Mouse (Mus musculus): ENCODE results near the gene Pcnx2. TPM values are rescaled to one million over a fixed set of nuclear protein-coding genes. Genes with fewer than 3 reads are reported as not detected.

Pcnx2 gene
- polyA plus RNA-seq, 1 experiment from 2014 or later, result 0.75 TPM

- Histone ChIP-seq H3K27me3 (0 out of 2 replicates have a peak, but pooled peaks cover 2% of the 10 kb centered on the region), H3K4me3 (replicated peaks) (no peak overlapping the region), H3K9ac (no peak overlapping the region), H3K4me2 (replicated peaks) (no peak overlapping the region), H3K9me3 (replicated peaks) (no peaks in the 10 kb centered on the region), H3K4me1 (no peaks in the 10 kb centered on the region), H3K36me3 (no peaks in the 10 kb centered on the region), H3K27ac (replicated peaks) (no peak overlapping the region)
- no peak for ATAC-seq (ENCODE audit: insufficient number of reproducible peaks, low FRiP score, low TSS enrichment, low read depth)
- WGBS, result 52% methylated on average over 6 of the region's 6 CpGs
These were observed 40.9 kb downstream of the Pcnx2 start for GRCm38 (mm10) chr8:125857251-125857650.

GRCm38 (mm10) chr8:125856160-125856559 is 42.0 kb downstream of the Pcnx2 start:
- H3K9ac ChIP-seq, result no peak overlapping the region
- H3K36me3 ChIP-seq, result no peaks in the 10 kb centered on the region
- H3K27ac ChIP-seq (replicated peaks), result no peak overlapping the region
- no peak for ATAC-seq (ENCODE audit: insufficient number of reproducible peaks, low FRiP score, low TSS enrichment, low read depth)
- H3K4me3 ChIP-seq (replicated peaks), result no peak overlapping the region
- H3K27me3 ChIP-seq, result 0 out of 2 replicates have a peak, but pooled peaks cover 2% of the 10 kb centered on the region
- H3K4me1 ChIP-seq, result no peaks in the 10 kb centered on the region
- WGBS, result 76% methylated on average over 4 of the region's 4 CpGs
- H3K4me2 ChIP-seq (replicated peaks), result no peak overlapping the region
- no peaks in the 10 kb centered on the region for H3K9me3 ChIP-seq (replicated peaks)

GRCm38 (mm10) chr8:125854379-125854778 is 43.7 kb downstream of the Pcnx2 start:
- no peak overlapping the region for H3K4me2 ChIP-seq (replicated peaks)
- H3K27me3 ChIP-seq, result 0 out of 2 replicates have a peak, but pooled peaks cover 2% of the 10 kb centered on the region
- no peak overlapping the region for H3K4me3 ChIP-seq (replicated peaks)
- H3K4me1 ChIP-seq, result no peaks in the 10 kb centered on the region
- no peaks in the 10 kb centered on the region for H3K9me3 ChIP-seq (replicated peaks)
- H3K9ac ChIP-seq, result no peak overlapping the region
- no peak for ATAC-seq (ENCODE audit: insufficient number of reproducible peaks, low FRiP score, low TSS enrichment, low read depth)
- H3K36me3 ChIP-seq, result no peaks in the 10 kb centered on the region
- 63% methylated on average over 7 of the region's 7 CpGs for WGBS
- no peak overlapping the region for H3K27ac ChIP-seq (replicated peaks)

GRCm38 (mm10) chr8:125853300-125853699 is 44.8 kb downstream of the Pcnx2 start:
- Histone ChIP-seq H3K4me2 (replicated peaks) (no peak overlapping the region), H3K36me3 (no peaks in the 10 kb centered on the region), H3K4me1 (no peaks in the 10 kb centered on the region), H3K27me3 (0 out of 2 replicates have a peak, but pooled peaks cover 2% of the 10 kb centered on the region), H3K9me3 (replicated peaks) (no peaks in the 10 kb centered on the region), H3K27ac (replicated peaks) (no peak overlapping the region), H3K4me3 (replicated peaks) (no peak overlapping the region), H3K9ac (no peak overlapping the region)
- ATAC-seq (ENCODE audit: insufficient number of reproducible peaks, low FRiP score, low TSS enrichment, low read depth), result no peak
- 72% methylated on average over 5 of the region's 5 CpGs for WGBS

GRCm38 (mm10) chr8:125849181-125849580 is 48.9 kb downstream of the Pcnx2 start:
- H3K4me3 ChIP-seq (replicated peaks), result no peak overlapping the region
- H3K9me3 ChIP-seq (replicated peaks), result no peaks in the 10 kb centered on the region
- 68% methylated on average over 4 of the region's 4 CpGs for WGBS
- no peak overlapping the region for H3K27ac ChIP-seq (replicated peaks)
- no peak overlapping the region for H3K9ac ChIP-seq
- H3K4me2 ChIP-seq (replicated peaks), result no peak overlapping the region
- no peak for ATAC-seq (ENCODE audit: insufficient number of reproducible peaks, low FRiP score, low TSS enrichment, low read depth)
- H3K4me1 ChIP-seq, result 0 out of 2 replicates have a peak, but pooled peaks cover 4% of the 10 kb centered on the region
- no peaks in the 10 kb centered on the region for H3K27me3 ChIP-seq
- H3K36me3 ChIP-seq, result no peaks in the 10 kb centered on the region

GRCm38 (mm10) chr8:125847842-125848241 is 50.3 kb downstream of the Pcnx2 start:
- 45% methylated on average over 12 of the region's 12 CpGs for WGBS
- 0 out of 2 replicates have a peak, but pooled peaks cover 4% of the 10 kb centered on the region for H3K4me1 ChIP-seq
- no peaks in the 10 kb centered on the region for H3K27me3 ChIP-seq
- H3K4me3 ChIP-seq (replicated peaks), result no peak overlapping the region
- H3K27ac ChIP-seq (replicated peaks), result no peak overlapping the region
- H3K9me3 ChIP-seq (replicated peaks), result no peaks in the 10 kb centered on the region
- no peak overlapping the region for H3K9ac ChIP-seq
- H3K36me3 ChIP-seq, result no peaks in the 10 kb centered on the region
- 0 out of 2 replicates have a peak, but pooled peaks have one; percentile 31 for ATAC-seq (ENCODE audit: insufficient number of reproducible peaks, low FRiP score, low TSS enrichment, low read depth)
- H3K4me2 ChIP-seq (replicated peaks), result no peak overlapping the region

GRCm38 (mm10) chr8:125845281-125845680 is 52.8 kb downstream of the Pcnx2 start:
- ATAC-seq (ENCODE audit: insufficient number of reproducible peaks, low FRiP score, low TSS enrichment, low read depth), result no peak
- H3K27ac ChIP-seq (replicated peaks), result no peak overlapping the region
- 94% methylated on average over 16 of the region's 16 CpGs for WGBS

GRCm38 (mm10) chr8:125843122-125843836 is 54.8 kb downstream of the Pcnx2 start:
- Histone ChIP-seq H3K36me3 (no peaks in the 10 kb centered on the region), H3K4me1 (0 out of 2 replicates have a peak, but pooled peaks cover 8% of the 10 kb centered on the region), H3K27ac (replicated peaks) (no peak overlapping the region), H3K27me3 (no peaks in the 10 kb centered on the region), H3K4me2 (replicated peaks) (no peak overlapping the region), H3K4me3 (replicated peaks) (no peak overlapping the region), H3K9ac (no peak overlapping the region), H3K9me3 (replicated peaks) (no peaks in the 10 kb centered on the region)
- WGBS, result 49% methylated on average over 15 of the region's 15 CpGs
- no peak for ATAC-seq (ENCODE audit: insufficient number of reproducible peaks, low FRiP score, low TSS enrichment, low read depth)

More at GRCm38 (mm10) chr8:125845281-125845680, 52.8 kb downstream of the Pcnx2 start:
- Histone ChIP-seq H3K4me3 (replicated peaks) (no peak overlapping the region), H3K9me3 (replicated peaks) (no peaks in the 10 kb centered on the region), H3K4me1 (0 out of 2 replicates have a peak, but pooled peaks cover 8% of the 10 kb centered on the region), H3K4me2 (replicated peaks) (no peak overlapping the region), H3K36me3 (no peaks in the 10 kb centered on the region), H3K27me3 (no peaks in the 10 kb centered on the region), H3K9ac (no peak overlapping the region)

- ATAC-seq (ENCODE audit: insufficient number of reproducible peaks, low FRiP score, low TSS enrichment, low read depth), result no peak; the same call in 1 of the 2 replicates
- H3K9ac ChIP-seq, result no peak overlapping the region
- no peaks in the 10 kb centered on the region for H3K9me3 ChIP-seq (replicated peaks)
- 40% methylated on average over 7 of the region's 7 CpGs for WGBS
- no peak overlapping the region for H3K4me3 ChIP-seq (replicated peaks)
- H3K36me3 ChIP-seq, result no peaks in the 10 kb centered on the region
- H3K4me2 ChIP-seq (replicated peaks), result no peak overlapping the region
- 0 out of 2 replicates have a peak, but pooled peaks cover 4% of the 10 kb centered on the region for H3K4me1 ChIP-seq
- H3K27me3 ChIP-seq, result no peaks in the 10 kb centered on the region
- no peak overlapping the region for H3K27ac ChIP-seq (replicated peaks)
These were observed 56.0 kb downstream of the Pcnx2 start for GRCm38 (mm10) chr8:125842158-125842557.

GRCm38 (mm10) chr8:125824688-125825087 is 73.4 kb downstream of the Pcnx2 start:
- Histone ChIP-seq H3K4me1 (no peaks in the 10 kb centered on the region), H3K9ac (no peak overlapping the region), H3K4me2 (replicated peaks) (no peak overlapping the region), H3K4me3 (replicated peaks) (no peak overlapping the region), H3K9me3 (replicated peaks) (no peaks in the 10 kb centered on the region), H3K36me3 (no peaks in the 10 kb centered on the region), H3K27ac (replicated peaks) (no peak overlapping the region), H3K27me3 (no peaks in the 10 kb centered on the region)
- WGBS, result 47% methylated on average over 2 of the region's 2 CpGs
- no peak for ATAC-seq (ENCODE audit: insufficient number of reproducible peaks, low FRiP score, low TSS enrichment, low read depth)

- Histone ChIP-seq H3K36me3 (no peaks in the 10 kb centered on the region), H3K27me3 (no peaks in the 10 kb centered on the region), H3K9me3 (replicated peaks) (no peaks in the 10 kb centered on the region), H3K27ac (replicated peaks) (no peak overlapping the region), H3K9ac (no peak overlapping the region), H3K4me2 (replicated peaks) (no peak overlapping the region), H3K4me3 (replicated peaks) (no peak overlapping the region), H3K4me1 (no peaks in the 10 kb centered on the region)
- WGBS, result 50% methylated on average over 12 of the region's 12 CpGs
- no peak for ATAC-seq (ENCODE audit: insufficient number of reproducible peaks, low FRiP score, low TSS enrichment, low read depth)
These were observed 74.4 kb downstream of the Pcnx2 start for GRCm38 (mm10) chr8:125823719-125824118.

GRCm38 (mm10) chr8:125822065-125822464 is 76.1 kb downstream of the Pcnx2 start:
- Histone ChIP-seq H3K27me3 (no peaks in the 10 kb centered on the region), H3K36me3 (no peaks in the 10 kb centered on the region), H3K9me3 (replicated peaks) (no peaks in the 10 kb centered on the region), H3K27ac (replicated peaks) (no peak overlapping the region), H3K4me1 (no peaks in the 10 kb centered on the region), H3K4me3 (replicated peaks) (no peak overlapping the region), H3K4me2 (replicated peaks) (no peak overlapping the region), H3K9ac (no peak overlapping the region)
- no peak for ATAC-seq (ENCODE audit: insufficient number of reproducible peaks, low FRiP score, low TSS enrichment, low read depth)
- WGBS, result 87% methylated on average over 14 of the region's 14 CpGs

Data from embryonic facial prominence, embryonic 15.5 days (tissue).